Mouse (Mus musculus) heart, adult 2 months (tissue): ENCODE data around the gene Hist1h1a.
A peak's percentile ranks its signal among the peaks of the same experiment; 100 is the strongest.

ENCODE experiments used
- CTCF ChIP-seq: fragments of 200-600 bp; IDR thresholded peaks from 2 replicates; pipeline ENCODE4 v1.8.1; 2022; ENCODE audit warnings: antibody characterized with exemption, mild to moderate bottlenecking, moderate library complexity
- POLR2A ChIP-seq: fragments of 200-500 bp; IDR thresholded peaks from 2 replicates; pipeline ENCODE4 v1.6.1; 2011; ENCODE audit warnings: mild to moderate bottlenecking, low read depth, low read length, control low read depth; ENCODE audit not compliant: insufficient read depth

- TF ChIP-seq CTCF (peak; percentile 22), POLR2A (peak; percentile 55; the same call in 1 of the 2 replicates)
Observed at GRCm38 (mm10) chr13:23750839-23751477, 12.5 kb upstream of the Hist1h1a start, which contains the start of gene Hist1h2ab.
